Mouse (Mus musculus) layer of hippocampus, adult 2 months (tissue): Measurements from ENCODE around the gene Lrrc57. TPM values are rescaled to one million over a fixed set of nuclear protein-coding genes. Genes with fewer than 3 reads are reported as not detected.

Experiments
- DNase-seq, 2 experiments: peaks; one replicate each; pipeline ENCODE4 v3.0.0; 2022; ENCODE audit warnings: low spot score in 2 of 2
- H3K27ac ChIP-seq: fragments of 200-600 bp; 2 replicates; pipeline ENCODE4 v1.8.1; 2022
- H3K4me3 ChIP-seq: fragments of 200-600 bp; 2 replicates; pipeline ENCODE4 v1.8.1; 2022; ENCODE audit warnings: mild to moderate bottlenecking
- CTCF ChIP-seq: fragments of 200-600 bp; conservative IDR thresholded peaks from 2 replicates; pipeline ENCODE4 v1.8.1; 2022; ENCODE audit warnings: antibody characterized with exemption, mild to moderate bottlenecking, moderate library complexity
- long read RNA-seq, 2 experiments: library from polyadenylated mRNA; stranded (forward); transcript quantifications; one replicate each; pipeline ENCODE4 v2.0.0; 2021; ENCODE audit warnings: borderline mapping rate in 2 of 2
- total RNA-seq, 2 experiments: library from RNA; stranded (reverse); gene quantifications; 2 replicates each; pipeline ENCODE4 v1.2.3; 2021

Gene Lrrc57
- total RNA-seq = 10 to 100 TPM; 34.7 to 43.4 TPM
- long read RNA-seq, experiment 1, transcript Lrrc57-204 (6 exons, 1,961 nt) = major isoform, 9 of 44 reads
- long read RNA-seq, experiment 1, transcript Lrrc57-201 (6 exons, 1,848 nt) = minor isoform, 5 of 44 reads
- long read RNA-seq, experiment 1, transcript Lrrc57-202 (6 exons, 1,962 nt) = minor isoform, 6 of 44 reads
- long read RNA-seq, experiment 1, partial matches to known transcripts = 8 of 44 reads
- long read RNA-seq, experiment 1, other reads (novel, unspliced or antisense) = 16 of 44 reads
- long read RNA-seq, experiment 2, transcript Lrrc57-202 (6 exons, 1,962 nt) = major isoform, 16 of 60 reads
- long read RNA-seq, experiment 2, transcript Lrrc57-204 (6 exons, 1,961 nt) = minor isoform, 13 of 60 reads
- long read RNA-seq, experiment 2, partial matches to known transcripts = 4 of 60 reads
- long read RNA-seq, experiment 2, other reads (novel, unspliced or antisense) = 24 of 60 reads

- H3K4me3 ChIP-seq = peak within 1 kb of the TSS; percentile 99
- H3K27ac ChIP-seq = peak within 1 kb of the TSS; percentile 93
- DNase-seq = peak; percentile 89 to 93
- peak; percentile 55 for TF ChIP-seq CTCF
Measured at GRCm38 (mm10) chr2:120608830-120609723, at the start of gene Lrrc57, which contains the start of gene Haus2. Gene Lrrc57, minus strand, starts transcription at chr2:120609520. Gene Haus2, plus strand, starts transcription at chr2:120609383.

GRCm38 (mm10) chr2:120658486-120658885 is 49.2 kb upstream of the Lrrc57 start:
- no peak for DNase-seq
- no peak overlapping the region for H3K4me3 ChIP-seq
- TF ChIP-seq CTCF = no peak
- no peak overlapping the region for H3K27ac ChIP-seq

- Histone ChIP-seq H3K4me3 (no peak overlapping the region), H3K27ac (no peak overlapping the region)
- TF ChIP-seq CTCF = no peak
- no peak for DNase-seq
Measured at GRCm38 (mm10) chr2:120656711-120657110, 47.4 kb upstream of the Lrrc57 start.

- no peak for DNase-seq
- no peak for TF ChIP-seq CTCF
- Histone ChIP-seq H3K4me3 (no peak overlapping the region), H3K27ac (no peak overlapping the region)
Measured at GRCm38 (mm10) chr2:120655905-120656304, 46.6 kb upstream of the Lrrc57 start.

- DNase-seq = no peak
- Histone ChIP-seq H3K27ac (no peak overlapping the region), H3K4me3 (no peak overlapping the region)
- TF ChIP-seq CTCF = no peak
Measured at GRCm38 (mm10) chr2:120654693-120655092, 45.4 kb upstream of the Lrrc57 start.

GRCm38 (mm10) chr2:120652925-120653284 is 43.6 kb upstream of the Lrrc57 start:
- TF ChIP-seq CTCF = no peak
- no peak overlapping the region for H3K27ac ChIP-seq
- H3K4me3 ChIP-seq = no peak overlapping the region
- DNase-seq = no peak

- Histone ChIP-seq H3K27ac (0 out of 2 replicates have a peak overlapping the region, but pooled peaks have one; percentile 10), H3K4me3 (no peak overlapping the region)
- DNase-seq = no peak
- TF ChIP-seq CTCF = no peak
Measured at GRCm38 (mm10) chr2:120652256-120652924, 43.1 kb upstream of the Lrrc57 start.

- no peak for TF ChIP-seq CTCF
- no peak for DNase-seq
- H3K4me3 ChIP-seq = no peak overlapping the region
- no peak overlapping the region for H3K27ac ChIP-seq
Measured at GRCm38 (mm10) chr2:120646777-120647176, 37.5 kb upstream of the Lrrc57 start.

GRCm38 (mm10) chr2:120643836-120644235 is 34.5 kb upstream of the Lrrc57 start:
- peak; percentile 35 for TF ChIP-seq CTCF
- H3K27ac ChIP-seq = peak overlapping the region; percentile 59
- peak; percentile 23 to 27 for DNase-seq
- no peak overlapping the region for H3K4me3 ChIP-seq

GRCm38 (mm10) chr2:120640835-120641234 is 31.5 kb upstream of the Lrrc57 start:
- H3K4me3 ChIP-seq = no peak overlapping the region
- no peak for DNase-seq
- H3K27ac ChIP-seq = no peak overlapping the region
- TF ChIP-seq CTCF = no peak

- TF ChIP-seq CTCF = no peak
- H3K4me3 ChIP-seq = no peak overlapping the region
- DNase-seq = no peak
- H3K27ac ChIP-seq = peak overlapping the region; percentile 81; the same call in 1 of the 2 replicates
Measured at GRCm38 (mm10) chr2:120631957-120632356, 22.6 kb upstream of the Lrrc57 start.

- DNase-seq = no peak
- TF ChIP-seq CTCF = no peak
- Histone ChIP-seq H3K27ac (peak overlapping the region; percentile 81; the same call in 1 of the 2 replicates), H3K4me3 (no peak overlapping the region)
Measured at GRCm38 (mm10) chr2:120631521-120631920, 22.2 kb upstream of the Lrrc57 start.

- H3K27ac ChIP-seq = peak overlapping the region; percentile 81
- DNase-seq = no peak
- H3K4me3 ChIP-seq = peak overlapping the region; percentile 8
- no peak for TF ChIP-seq CTCF
Measured at GRCm38 (mm10) chr2:120630655-120631054, 21.3 kb upstream of the Lrrc57 start.
